Mouse (Mus musculus) lung, postnatal 0 days (tissue): ENCODE measurements around the gene Rasd1. TPM values are rescaled to one million over a fixed set of nuclear protein-coding genes. Genes with fewer than 3 reads are reported as not detected.

Experiments used
- ATAC-seq: fragments of 200-750 bp; cut with Nextera tagmentation; 2 replicates; pipeline ENCODE4 v1.8.0; 2017; ENCODE audit warnings: moderate library complexity
- DNase-seq: peaks from one replicate; pipeline ENCODE4 v3.0.0-alpha.2; 2016; ENCODE audit warnings: low spot score
- H3K27ac ChIP-seq: fragments of 300-500 bp; sonication (generic); 2 replicates; pipeline ENCODE4 v1.5.1; 2014; ENCODE audit warnings: antibody characterized with exemption, mild to moderate bottlenecking, low read length, mixed read lengths
- H3K27me3 ChIP-seq: fragments of 300-500 bp; sonication (generic); replicated peaks from 2 replicates; pipeline ENCODE4 v1.6.1; 2014; ENCODE audit warnings: low read length, mixed read lengths; ENCODE audit not compliant: insufficient read depth
- H3K36me3 ChIP-seq: fragments of 300-500 bp; sonication (generic); 2 replicates; pipeline ENCODE4 v1.6.1; 2014; ENCODE audit warnings: low read length, mixed read lengths; ENCODE audit not compliant: insufficient read depth
- H3K4me1 ChIP-seq: fragments of 300-500 bp; sonication (generic); 2 replicates; pipeline ENCODE4 v1.6.1; 2014; ENCODE audit warnings: antibody characterized with exemption, low read depth, low read length, mixed read lengths; ENCODE audit not compliant: insufficient read depth
- H3K4me2 ChIP-seq: fragments of 300-500 bp; sonication (generic); replicated peaks from 2 replicates; pipeline ENCODE4 v1.6.1; 2014; ENCODE audit warnings: low read depth, mild to moderate bottlenecking, low read length, moderate library complexity, mixed read lengths
- H3K4me3 ChIP-seq: fragments of 300-500 bp; sonication (generic); 2 replicates; pipeline ENCODE4 v1.5.1; 2014; ENCODE audit warnings: low read depth, low read length
- H3K9ac ChIP-seq: fragments of 300-500 bp; sonication (generic); replicated peaks from 2 replicates; pipeline ENCODE4 v1.6.1; 2014; ENCODE audit warnings: low read depth, mild to moderate bottlenecking
- H3K9me3 ChIP-seq: fragments of 300-500 bp; sonication (generic); 2 replicates; pipeline ENCODE4 v1.6.1; 2016; ENCODE audit warnings: low read length, mixed read lengths
- CTCF ChIP-seq: IDR thresholded peaks from 2 replicates; pipeline ENCODE4 v1.5.1; 2016; ENCODE audit warnings: antibody characterized with exemption, mild to moderate bottlenecking
- EP300 ChIP-seq: IDR thresholded peaks from 2 replicates; pipeline ENCODE4 v1.6.1; 2016; ENCODE audit warnings: antibody characterized with exemption, mild to moderate bottlenecking, control low read depth
- WGBS: fragments of 180-500 bp; shearing (Covaris S2); extraction: QIAGEN DNeasy Blood & Tissue Kit; methylation state at CpG from one replicate; pipeline ENCODE4 v1.1.7; 2014; 5-methylcytosine and 5-hydroxymethylcytosine counted together
- polyA plus RNA-seq: library from polyadenylated mRNA; unstranded; fragments of >200 nt; fragmentation: Nextera tagmentation; extraction: Ambion mirVana; gene quantifications from 2 replicates; pipeline ENCODE4 v1.2.1, GENCODE M21; 2015

The Rasd1 gene
- polyA plus RNA-seq = 3.3 and 4.0 TPM in 2 replicates

DNA sequence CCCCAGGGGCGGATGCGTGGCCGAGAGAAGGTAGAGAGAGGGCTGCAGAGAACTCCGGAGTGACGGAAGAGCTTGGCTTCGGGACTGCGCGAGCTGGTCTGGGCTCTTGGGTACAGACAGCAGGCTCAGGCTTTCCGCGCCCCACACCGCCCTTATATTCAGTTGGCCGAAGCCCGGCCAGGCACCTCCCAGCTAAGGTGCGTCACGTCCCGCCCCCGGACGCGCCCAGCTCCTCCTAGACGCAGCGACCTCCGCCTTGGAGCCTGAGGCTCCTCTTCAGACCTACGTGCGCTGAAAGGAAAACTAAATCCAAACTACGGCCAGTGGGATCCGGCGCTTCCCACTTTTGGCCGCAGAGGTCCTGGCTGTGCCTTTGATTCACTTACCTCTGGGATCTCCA is at the start of gene Rasd1:
Gene Rasd1 (minus strand): TSS at position 127 of the 400 bp plus-strand sequence.
- ATAC-seq = peak; percentile 96
- H3K4me1 ChIP-seq = peaks cover 14% of the 10 kb centered on the region
- peak within 1 kb of the TSS; percentile 89 for H3K27ac ChIP-seq
- TF ChIP-seq EP300 = no peak
- TF ChIP-seq CTCF = no peak
- DNase-seq = peak; percentile 93
- no peaks in the 10 kb centered on the region; the same call in 1 of the 2 replicates for H3K36me3 ChIP-seq
- no peaks in the 10 kb centered on the region for H3K9me3 ChIP-seq
- H3K4me2 ChIP-seq = peak within 1 kb of the TSS; percentile 91
- peak within 1 kb of the TSS; percentile 59 for H3K9ac ChIP-seq
- H3K4me3 ChIP-seq = peak within 1 kb of the TSS; percentile 51
- H3K27me3 ChIP-seq = 0 out of 2 replicates have a peak, but pooled peaks cover 3% of the 10 kb centered on the region
- WGBS = under 1% methylated on average over 28 of the region's 28 CpGs

DNA sequence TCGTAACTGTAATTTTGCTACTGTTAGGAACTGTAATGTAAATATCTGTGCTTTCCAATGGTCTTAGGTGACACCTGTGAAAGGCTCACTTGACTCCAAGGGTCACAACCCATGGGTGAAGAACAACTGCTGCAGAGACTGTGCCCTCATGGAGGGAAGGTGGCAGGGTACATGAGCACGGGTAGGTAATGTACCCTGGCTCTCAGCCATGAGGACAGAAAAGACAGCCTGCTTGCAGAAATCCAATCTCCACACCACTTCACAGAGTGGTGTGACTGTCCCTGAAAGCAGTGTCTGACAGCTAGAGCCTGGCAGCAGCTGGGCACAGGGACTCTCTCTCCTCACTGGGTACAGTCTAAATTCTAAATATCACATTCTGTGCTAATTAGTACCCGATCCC is 46.8 kb upstream of the Rasd1 start:
- Histone ChIP-seq H3K9ac (no peak overlapping the region), H3K4me2 (no peak overlapping the region), H3K9me3 (no peaks in the 10 kb centered on the region), H3K4me3 (no peak overlapping the region), H3K36me3 (no peaks in the 10 kb centered on the region), H3K27ac (no peak overlapping the region), H3K4me1 (no peaks in the 10 kb centered on the region), H3K27me3 (no peaks in the 10 kb centered on the region)
- no peak for ATAC-seq
- DNase-seq = no peak
- 72% methylated on average over 3 of the region's 3 CpGs for WGBS
- TF ChIP-seq CTCF = no peak
- TF ChIP-seq EP300 = no peak

DNA sequence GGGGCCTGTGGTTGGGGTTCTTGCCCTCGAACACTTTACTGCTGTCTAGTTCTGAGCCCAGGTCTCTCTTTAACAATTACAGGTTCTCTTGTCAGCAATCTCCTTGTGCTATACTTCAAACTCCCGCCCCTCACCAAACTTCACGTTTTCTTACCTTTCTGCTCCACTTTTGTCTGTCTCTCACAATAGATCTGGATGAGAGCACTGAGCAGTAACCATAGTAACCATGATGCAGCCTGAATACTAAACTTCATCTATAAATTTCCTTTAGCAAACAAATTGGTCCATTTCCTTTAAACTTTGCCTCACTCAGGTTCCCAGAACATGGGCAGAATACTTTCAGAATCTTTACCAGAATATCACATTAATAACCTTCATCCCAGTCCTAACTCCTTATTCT is 44.7 kb upstream of the Rasd1 start:
- Histone ChIP-seq H3K9me3 (no peaks in the 10 kb centered on the region), H3K4me2 (no peak overlapping the region), H3K36me3 (no peaks in the 10 kb centered on the region), H3K27me3 (no peaks in the 10 kb centered on the region), H3K27ac (no peak overlapping the region), H3K4me1 (no peaks in the 10 kb centered on the region), H3K9ac (no peak overlapping the region), H3K4me3 (no peak overlapping the region)
- TF ChIP-seq CTCF = no peak
- no peak for TF ChIP-seq EP300
- WGBS = 67% methylated on average over 3 of the region's 3 CpGs
- ATAC-seq (no peak), DNase-seq (no peak)

DNA sequence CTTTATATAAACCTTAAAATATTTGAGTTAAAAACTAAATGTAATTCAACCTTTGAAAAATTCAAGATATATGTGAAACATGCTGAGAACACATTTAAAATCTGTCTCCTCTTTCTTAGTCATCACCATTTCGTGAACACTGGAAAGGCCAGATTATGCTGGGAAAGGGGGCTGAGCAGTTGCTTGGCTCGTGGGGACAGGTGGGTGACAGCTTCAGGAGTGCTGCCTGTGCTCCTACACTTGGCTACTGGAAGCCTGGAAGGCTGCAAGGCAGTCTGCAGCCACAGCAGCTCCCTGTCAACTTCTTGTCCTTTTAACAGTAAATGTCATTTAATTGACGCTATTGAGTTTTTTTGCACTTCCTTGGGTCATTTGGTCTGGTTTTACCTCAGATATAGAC is 41.1 kb upstream of the Rasd1 start:
- TF ChIP-seq CTCF (no peak), EP300 (no peak)
- H3K4me3 ChIP-seq = no peak overlapping the region
- no peak overlapping the region for H3K4me2 ChIP-seq
- no peaks in the 10 kb centered on the region for H3K27me3 ChIP-seq
- H3K9me3 ChIP-seq = no peaks in the 10 kb centered on the region
- DNase-seq (no peak), ATAC-seq (no peak)
- no peak overlapping the region for H3K27ac ChIP-seq
- H3K36me3 ChIP-seq = no peaks in the 10 kb centered on the region
- WGBS = 70% methylated on average over 3 of the region's 3 CpGs
- H3K4me1 ChIP-seq = no peaks in the 10 kb centered on the region
- no peak overlapping the region for H3K9ac ChIP-seq

DNA sequence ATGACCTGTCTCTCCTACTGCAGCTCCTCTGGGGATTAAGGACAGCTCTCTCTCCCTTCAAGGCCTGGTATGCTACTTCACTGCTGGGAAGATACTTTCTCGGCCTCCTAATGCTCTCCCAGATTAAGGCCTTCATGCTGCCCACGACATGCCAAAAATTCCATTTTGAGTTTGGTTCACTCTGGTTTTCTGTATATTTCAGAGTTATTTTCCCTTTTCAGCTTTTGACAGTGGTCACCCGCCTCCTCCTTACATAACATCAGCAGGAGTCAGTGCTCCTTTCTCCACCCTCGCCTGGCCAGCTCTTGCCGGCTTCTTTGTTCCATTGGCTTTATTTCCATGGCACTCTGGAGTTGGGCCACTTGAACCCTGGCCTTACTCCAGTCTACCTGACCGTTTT is 40.0 kb upstream of the Rasd1 start:
- ATAC-seq = no peak
- H3K27ac ChIP-seq = no peak overlapping the region
- H3K36me3 ChIP-seq = no peaks in the 10 kb centered on the region
- H3K9ac ChIP-seq = no peak overlapping the region
- no peaks in the 10 kb centered on the region for H3K27me3 ChIP-seq
- 68% methylated on average over 6 of the region's 6 CpGs for WGBS
- no peaks in the 10 kb centered on the region for H3K9me3 ChIP-seq
- no peak overlapping the region for H3K4me2 ChIP-seq
- TF ChIP-seq CTCF (no peak), EP300 (no peak)
- no peak overlapping the region for H3K4me3 ChIP-seq
- H3K4me1 ChIP-seq = no peaks in the 10 kb centered on the region
- DNase-seq = no peak

DNA sequence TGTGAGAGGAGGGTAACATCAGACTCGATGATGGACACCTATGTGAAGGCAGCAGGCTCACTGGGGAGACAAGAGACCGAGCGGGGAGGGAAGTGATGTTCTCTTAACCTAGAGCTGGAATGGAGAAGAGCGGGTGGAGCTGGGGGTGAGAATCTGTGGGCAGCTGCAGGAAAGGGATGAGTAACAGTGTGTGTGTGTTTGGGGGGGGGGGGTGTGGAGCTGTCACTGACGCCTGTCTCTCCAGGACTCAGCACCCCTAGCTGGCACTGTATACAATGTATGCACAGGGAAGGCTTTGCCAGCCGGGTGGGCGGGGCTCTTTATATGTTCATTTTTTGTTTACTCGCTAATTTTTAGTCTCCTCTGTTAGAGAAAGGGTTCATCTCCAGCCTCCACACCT is 39.1 kb upstream of the Rasd1 start:
- no peak for ATAC-seq
- Histone ChIP-seq H3K4me1 (no peaks in the 10 kb centered on the region), H3K9me3 (no peaks in the 10 kb centered on the region), H3K27ac (no peak overlapping the region), H3K27me3 (no peaks in the 10 kb centered on the region), H3K4me2 (no peak overlapping the region), H3K4me3 (no peak overlapping the region), H3K9ac (no peak overlapping the region), H3K36me3 (no peaks in the 10 kb centered on the region)
- DNase-seq = no peak
- TF ChIP-seq CTCF (no peak), EP300 (no peak)
- 71% methylated on average over 7 of the region's 8 CpGs for WGBS
